Mouse (Mus musculus): ENCODE measurements around the gene Hmx1. TPM values are rescaled to one million over a fixed set of nuclear protein-coding genes. Genes with fewer than 3 reads are reported as not detected.

Hmx1 gene
- 3.4 and 5.5 TPM in 2 replicates for polyA plus RNA-seq (2016; fragmentation: Nextera tagmentation; extraction: Ambion mirVana)

- Histone ChIP-seq H3K4me3 (peak within 1 kb of the TSS; percentile 71), H3K4me1 (peaks cover 33% of the 10 kb centered on the region), H3K27me3 (replicated peaks; ENCODE audit: low read depth, poor library complexity, severe bottlenecking) (peaks cover 100% of the 10 kb centered on the region), H3K9me3 (no peaks in the 10 kb centered on the region), H3K27ac (replicated peaks) (peak within 1 kb of the TSS; percentile 66), H3K36me3 (replicated peaks) (no peaks in the 10 kb centered on the region)
- DNase-seq (ENCODE audit: low spot score), result peak; percentile 88
- WGBS, result under 1% methylated on average over 71 of the region's 71 CpGs
These were observed at the start of gene Hmx1 for GRCm38 (mm10) chr5:35388491-35389111. TSS of gene Hmx1 (plus strand) at chr5:35389108.

- Histone ChIP-seq H3K27ac (replicated peaks) (no peak overlapping the region), H3K4me3 (no peak overlapping the region), H3K4me1 (peaks cover 8% of the 10 kb centered on the region; the same call in 1 of the 2 replicates), H3K9me3 (no peaks in the 10 kb centered on the region), H3K27me3 (replicated peaks; ENCODE audit: low read depth, poor library complexity, severe bottlenecking) (peaks cover 4% of the 10 kb centered on the region; the same call in 1 of the 2 replicates), H3K36me3 (replicated peaks) (no peaks in the 10 kb centered on the region)
- 85% methylated on average over 3 of the region's 3 CpGs for WGBS
- DNase-seq (ENCODE audit: low spot score), result no peak
These were observed 43.8 kb upstream of the Hmx1 start for GRCm38 (mm10) chr5:35345084-35345483.

DNA sequence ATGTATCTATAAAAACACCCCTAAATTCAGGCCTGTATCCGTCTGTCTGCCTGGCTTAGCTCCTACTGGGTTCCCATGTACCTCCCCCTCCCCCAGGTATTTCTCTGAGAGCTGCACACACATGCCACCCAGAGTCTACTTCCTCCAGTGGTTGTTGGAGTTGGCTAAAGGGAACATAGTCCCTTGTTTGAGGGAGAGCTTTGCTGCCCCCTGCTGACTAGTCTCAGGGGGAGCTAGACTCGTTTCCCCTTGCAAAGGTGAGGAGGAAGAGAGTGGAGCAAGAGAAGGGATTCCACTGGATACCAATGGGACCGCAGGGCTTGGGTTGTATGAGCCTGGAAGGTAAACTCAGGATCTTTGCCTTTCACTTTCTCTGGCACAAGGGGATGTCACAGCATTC, 40.1 kb upstream of the Hmx1 start:
- WGBS, result 17% methylated on average over 3 of the region's 3 CpGs
- DNase-seq (ENCODE audit: low spot score), result peak; percentile 79

GRCm38 (mm10) chr5:35357544-35358440, 31.1 kb upstream of the Hmx1 start:
- Histone ChIP-seq H3K9me3 (no peaks in the 10 kb centered on the region), H3K27me3 (replicated peaks; ENCODE audit: low read depth, poor library complexity, severe bottlenecking) (peaks cover 15% of the 10 kb centered on the region; the same call in 1 of the 2 replicates), H3K27ac (replicated peaks) (no peak overlapping the region; the same call in 1 of the 2 replicates), H3K4me3 (no peak overlapping the region), H3K4me1 (peaks cover 15% of the 10 kb centered on the region), H3K36me3 (replicated peaks) (no peaks in the 10 kb centered on the region)
- 57% methylated on average over 9 of the region's 9 CpGs for WGBS
- DNase-seq (ENCODE audit: low spot score), result no peak

More for the DNA sequence above, 40.1 kb upstream of the Hmx1 start:
- peaks cover 8% of the 10 kb centered on the region; the same call in 1 of the 2 replicates for H3K4me1 ChIP-seq
- no peaks in the 10 kb centered on the region for H3K9me3 ChIP-seq
- no peak overlapping the region for H3K4me3 ChIP-seq
- H3K27ac ChIP-seq (replicated peaks), result no peak overlapping the region
- no peaks in the 10 kb centered on the region for H3K36me3 ChIP-seq (replicated peaks)
- peaks cover 4% of the 10 kb centered on the region; the same call in 1 of the 2 replicates for H3K27me3 ChIP-seq (replicated peaks; ENCODE audit: low read depth, poor library complexity, severe bottlenecking)

GRCm38 (mm10) chr5:35361570-35362284, 27.2 kb upstream of the Hmx1 start:
- Histone ChIP-seq H3K9me3 (no peaks in the 10 kb centered on the region), H3K4me3 (no peak overlapping the region), H3K4me1 (peaks cover 15% of the 10 kb centered on the region), H3K27me3 (replicated peaks; ENCODE audit: low read depth, poor library complexity, severe bottlenecking) (peaks cover 48% of the 10 kb centered on the region), H3K27ac (replicated peaks) (no peak overlapping the region), H3K36me3 (replicated peaks) (no peaks in the 10 kb centered on the region)
- DNase-seq (ENCODE audit: low spot score), result peak; percentile 92
- WGBS, result 48% methylated on average over 8 of the region's 8 CpGs

GRCm38 (mm10) chr5:35366241-35367032, 22.5 kb upstream of the Hmx1 start:
- no peak overlapping the region for H3K27ac ChIP-seq (replicated peaks)
- no peak for DNase-seq (ENCODE audit: low spot score)
- H3K36me3 ChIP-seq (replicated peaks), result no peaks in the 10 kb centered on the region
- peaks cover 61% of the 10 kb centered on the region for H3K27me3 ChIP-seq (replicated peaks; ENCODE audit: low read depth, poor library complexity, severe bottlenecking)
- 0 out of 2 replicates have a peak, but pooled peaks cover 5% of the 10 kb centered on the region for H3K9me3 ChIP-seq
- 75% methylated on average over 20 of the region's 20 CpGs for WGBS
- peaks cover 10% of the 10 kb centered on the region for H3K4me1 ChIP-seq
- H3K4me3 ChIP-seq, result no peak overlapping the region

DNA sequence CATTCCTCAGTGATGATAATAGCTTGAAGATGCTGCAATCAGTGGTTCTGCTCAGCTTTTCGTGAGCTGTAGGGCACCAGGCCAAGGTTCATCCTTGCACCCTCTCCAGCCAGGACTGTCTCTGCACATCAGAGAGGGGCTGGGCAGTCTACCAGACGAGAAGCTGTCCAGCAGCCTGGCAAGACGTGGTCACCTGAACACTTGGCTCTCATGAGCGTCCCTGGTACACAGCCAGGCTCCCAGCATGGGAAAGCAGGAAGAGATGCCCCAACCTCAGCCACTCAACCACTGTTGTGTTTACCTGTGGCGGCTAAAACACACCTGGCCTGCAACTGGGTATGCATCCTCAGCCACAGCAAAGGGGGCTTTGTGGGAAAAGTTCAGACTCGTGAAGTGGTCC, 20.0 kb upstream of the Hmx1 start:
- Histone ChIP-seq H3K4me1 (peaks cover 10% of the 10 kb centered on the region), H3K9me3 (0 out of 2 replicates have a peak, but pooled peaks cover 5% of the 10 kb centered on the region), H3K27ac (replicated peaks) (no peak overlapping the region), H3K36me3 (replicated peaks) (no peaks in the 10 kb centered on the region), H3K4me3 (no peak overlapping the region), H3K27me3 (replicated peaks; ENCODE audit: low read depth, poor library complexity, severe bottlenecking) (peaks cover 65% of the 10 kb centered on the region)
- DNase-seq (ENCODE audit: low spot score), result no peak
- WGBS, result 80% methylated on average over 6 of the region's 6 CpGs

DNA sequence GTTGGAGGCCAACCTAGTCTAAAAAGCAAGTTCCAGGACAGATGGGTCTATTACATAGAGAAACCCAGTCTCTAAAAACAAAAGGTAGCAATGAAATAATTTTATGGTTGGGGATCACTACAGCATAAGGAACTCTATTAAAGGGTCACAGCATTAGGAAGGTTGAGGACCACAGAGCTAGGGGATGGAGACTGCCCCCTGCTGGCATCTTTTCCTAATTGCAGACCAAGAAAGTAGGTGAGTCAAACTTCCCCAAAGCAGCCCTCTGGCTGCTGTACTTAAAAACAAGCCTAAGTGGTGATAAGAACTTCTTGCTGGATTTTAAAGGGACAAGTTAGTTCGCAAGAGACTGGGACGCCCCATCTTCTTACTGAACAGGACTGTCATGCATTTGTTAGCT, 9.8 kb upstream of the Hmx1 start:
- H3K27me3 ChIP-seq (replicated peaks; ENCODE audit: low read depth, poor library complexity, severe bottlenecking), result peaks cover 98% of the 10 kb centered on the region
- H3K36me3 ChIP-seq (replicated peaks), result no peaks in the 10 kb centered on the region
- 46% methylated on average over 2 of the region's 2 CpGs for WGBS
- no peak overlapping the region for H3K27ac ChIP-seq (replicated peaks)
- H3K4me1 ChIP-seq, result no peaks in the 10 kb centered on the region
- no peak for DNase-seq (ENCODE audit: low spot score)
- H3K4me3 ChIP-seq, result no peak overlapping the region
- H3K9me3 ChIP-seq, result no peaks in the 10 kb centered on the region

GRCm38 (mm10) chr5:35379815-35380214, 9.1 kb upstream of the Hmx1 start:
- H3K9me3 ChIP-seq, result no peaks in the 10 kb centered on the region
- H3K27me3 ChIP-seq (replicated peaks; ENCODE audit: low read depth, poor library complexity, severe bottlenecking), result peaks cover 100% of the 10 kb centered on the region
- 4% methylated on average over 4 of the region's 4 CpGs for WGBS
- DNase-seq (ENCODE audit: low spot score), result peak; percentile 66
- H3K4me3 ChIP-seq, result no peak overlapping the region
- no peak overlapping the region for H3K27ac ChIP-seq (replicated peaks)
- H3K4me1 ChIP-seq, result no peaks in the 10 kb centered on the region
- H3K36me3 ChIP-seq (replicated peaks), result no peaks in the 10 kb centered on the region

DNA sequence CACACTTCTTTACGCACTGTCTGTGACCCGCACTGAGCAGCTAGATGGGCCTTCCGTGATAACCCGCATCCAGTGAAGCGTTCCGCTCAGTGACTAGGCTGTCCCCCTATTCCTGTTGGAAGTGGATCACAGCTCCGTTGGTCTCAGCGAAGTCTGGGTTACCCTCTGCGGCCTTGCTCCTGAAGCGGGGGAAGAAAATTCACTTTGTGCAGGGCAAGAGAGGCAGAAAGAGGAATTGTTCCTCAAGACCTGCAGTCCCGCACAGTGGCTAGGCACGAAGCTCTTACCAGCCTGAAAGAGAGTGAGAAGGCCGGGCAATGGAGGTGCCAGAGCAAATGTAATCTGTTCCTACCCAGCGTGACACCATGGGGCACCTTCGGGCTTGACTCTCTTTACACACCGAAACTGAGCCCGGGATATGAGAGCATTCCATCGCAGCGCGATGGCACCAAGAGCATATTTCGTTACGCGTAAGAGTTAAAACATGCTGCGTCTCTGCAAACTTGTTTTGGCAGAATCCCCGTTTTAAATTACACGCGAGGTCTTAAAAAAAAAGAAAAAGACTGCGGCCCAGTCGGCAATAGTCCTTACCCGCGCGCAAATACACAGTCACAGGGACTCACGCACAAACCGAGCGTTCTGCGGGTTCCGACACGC, 946 bp upstream of the Hmx1 start:
- peak overlapping the region; percentile 71 for H3K4me3 ChIP-seq
- no peaks in the 10 kb centered on the region for H3K9me3 ChIP-seq
- H3K27me3 ChIP-seq (replicated peaks; ENCODE audit: low read depth, poor library complexity, severe bottlenecking), result peaks cover 100% of the 10 kb centered on the region
- no peak overlapping the region for H3K27ac ChIP-seq (replicated peaks)
- 1% methylated on average over 38 of the region's 38 CpGs for WGBS
- no peaks in the 10 kb centered on the region for H3K36me3 ChIP-seq (replicated peaks)
- peaks cover 33% of the 10 kb centered on the region for H3K4me1 ChIP-seq
- DNase-seq (ENCODE audit: low spot score), result peak; percentile 46

GRCm38 (mm10) chr5:35389441-35389840, 533 bp downstream of the Hmx1 start:
- Histone ChIP-seq H3K27me3 (replicated peaks; ENCODE audit: low read depth, poor library complexity, severe bottlenecking) (peaks cover 100% of the 10 kb centered on the region), H3K9me3 (no peaks in the 10 kb centered on the region), H3K36me3 (replicated peaks) (no peaks in the 10 kb centered on the region), H3K27ac (replicated peaks) (no peak overlapping the region), H3K4me1 (peaks cover 33% of the 10 kb centered on the region), H3K4me3 (peak overlapping the region; percentile 71)
- WGBS, result 1% methylated on average over 11 of the region's 11 CpGs
- no peak for DNase-seq (ENCODE audit: low spot score)

Measured in embryonic facial prominence, embryonic 10.5 days (tissue).